Mouse (Mus musculus) right cerebral cortex, postnatal 4 days (tissue): ENCODE data around the gene Set.

Experiments
- DNase-seq: peaks from one replicate; pipeline ENCODE4 v3.0.0-alpha.2; 2022

Gene Set

DNA sequence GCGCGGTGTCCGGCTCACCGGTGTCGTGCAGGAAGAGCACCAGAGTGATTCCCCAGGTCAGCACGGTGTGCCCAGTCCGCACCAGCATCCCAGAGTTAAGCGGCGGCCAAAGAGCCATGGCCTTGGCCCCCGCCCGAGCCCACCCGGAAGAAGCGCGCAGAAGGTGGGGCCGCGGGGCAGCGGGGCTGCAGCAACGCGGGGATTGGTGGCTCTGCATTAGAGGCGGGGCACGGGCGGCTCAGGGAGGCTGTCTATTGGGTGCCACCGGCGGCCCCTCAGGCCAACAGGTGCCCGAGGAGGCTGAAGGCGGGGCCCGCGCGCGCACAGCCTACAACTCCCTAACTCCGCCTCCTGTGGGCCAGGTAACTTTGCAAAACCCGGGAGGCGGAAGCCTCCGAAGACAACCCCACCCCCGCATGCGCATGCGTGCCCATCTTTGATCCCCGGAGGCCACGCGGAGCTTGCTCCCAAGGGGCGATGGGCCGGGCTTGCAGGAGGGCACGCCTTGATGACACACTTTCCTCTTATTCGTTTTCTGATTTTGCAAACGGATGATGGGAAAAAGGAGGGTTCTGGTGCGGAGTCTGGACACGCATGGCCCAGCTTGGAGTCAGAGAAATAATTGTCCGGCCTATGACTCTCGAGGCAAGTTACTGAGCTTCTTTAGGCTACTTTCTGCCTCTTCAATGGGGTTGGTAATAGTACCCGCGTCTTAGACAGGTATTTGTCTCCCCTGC is 36.5 kb downstream of the Set start, which contains the start of gene Zdhhc12:
Gene Zdhhc12 (minus strand): TSS at position 178 of the 737 bp plus-strand sequence.
- peak; percentile 88 for DNase-seq

DNA sequence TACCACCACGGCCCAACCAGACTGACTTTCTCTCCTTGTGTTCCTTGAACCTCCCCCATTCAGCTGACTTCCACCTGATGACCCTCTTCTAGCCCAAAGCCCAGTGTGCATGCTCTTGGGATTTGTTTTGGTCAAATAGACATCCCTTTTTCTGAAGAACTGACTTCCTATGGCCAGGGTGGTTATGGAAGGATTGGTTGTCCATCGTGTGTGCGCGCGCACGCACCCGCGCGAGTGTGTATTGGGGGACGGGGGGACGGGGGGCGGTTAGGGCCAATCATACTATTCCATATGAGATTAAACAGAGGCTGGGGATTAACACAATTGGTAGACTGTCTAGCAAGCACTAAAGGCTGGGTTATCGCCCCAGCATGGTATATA is 37.0 kb downstream of the Set start:
- peak; percentile 57 for DNase-seq

DNA sequence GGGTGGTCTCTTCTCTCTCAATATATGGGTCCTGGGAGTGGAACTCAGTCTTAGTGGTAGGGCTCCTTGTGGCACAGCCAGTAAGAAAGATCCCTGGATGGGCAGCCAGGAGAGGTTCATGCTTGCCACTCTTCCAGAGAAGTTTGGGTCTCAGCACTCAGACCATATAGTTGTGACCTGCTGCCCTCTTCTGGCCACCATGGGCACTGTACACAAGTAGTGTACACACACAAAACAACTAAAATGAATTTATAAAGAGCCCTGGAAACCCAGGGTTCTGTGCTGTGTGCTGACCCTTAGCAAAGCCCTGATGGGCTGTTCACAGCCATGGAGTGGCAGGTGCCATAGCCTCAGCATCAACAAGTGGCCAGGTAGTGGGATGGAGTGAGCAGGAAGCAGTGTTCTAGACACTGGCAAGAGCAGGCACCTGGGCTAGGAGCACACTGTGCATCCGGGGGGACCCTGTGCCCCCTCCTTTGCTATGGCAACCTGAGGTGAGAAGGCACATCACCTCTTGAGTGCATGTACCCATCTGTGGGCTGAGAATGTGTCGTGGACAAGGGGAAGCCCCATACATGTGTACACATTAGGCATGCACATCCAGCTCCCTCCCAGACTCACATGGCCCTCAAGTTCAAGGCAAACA is 38.8 kb downstream of the Set start:
- DNase-seq: peak; percentile 56

DNA sequence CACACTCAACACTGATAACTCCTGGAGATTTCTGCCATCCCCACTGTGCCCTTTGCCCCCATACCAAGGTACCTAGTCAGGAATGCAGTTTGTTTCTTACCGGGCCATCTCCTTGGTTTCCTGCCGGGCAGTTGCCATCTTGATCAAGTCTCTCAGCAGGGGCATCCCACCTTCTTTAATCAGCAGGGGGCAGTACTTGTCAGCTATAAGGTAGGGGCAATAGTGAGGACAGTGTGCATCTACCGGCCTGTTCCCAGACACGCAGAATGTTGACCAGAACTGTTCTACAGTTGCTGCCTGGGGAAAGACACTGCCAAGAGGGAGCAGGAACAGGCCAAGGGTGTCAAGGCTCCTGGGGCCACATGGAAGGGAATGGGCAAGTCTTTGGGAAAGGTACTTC is 43.0 kb downstream of the Set start:
- no peak for DNase-seq

DNA sequence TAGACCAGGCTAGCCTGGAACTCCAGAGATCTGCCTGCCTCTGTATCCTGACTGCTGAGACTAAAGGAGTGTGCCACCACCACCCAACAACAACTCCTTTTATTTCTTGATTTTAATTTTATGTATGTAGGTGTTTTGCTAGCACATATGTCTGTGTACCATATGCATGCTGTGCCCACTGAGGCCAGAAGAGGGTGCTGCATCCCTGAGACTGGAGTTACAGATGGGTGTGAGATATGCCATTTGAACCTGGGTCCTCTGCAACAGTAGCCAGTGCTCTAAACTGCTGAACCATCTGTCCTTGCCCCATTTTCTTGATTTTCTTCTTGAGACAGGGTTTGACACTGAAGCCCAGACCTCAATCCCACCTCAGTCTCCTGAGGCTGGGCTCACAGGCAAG is 49.2 kb downstream of the Set start:
- peak; percentile 42 for DNase-seq

DNA sequence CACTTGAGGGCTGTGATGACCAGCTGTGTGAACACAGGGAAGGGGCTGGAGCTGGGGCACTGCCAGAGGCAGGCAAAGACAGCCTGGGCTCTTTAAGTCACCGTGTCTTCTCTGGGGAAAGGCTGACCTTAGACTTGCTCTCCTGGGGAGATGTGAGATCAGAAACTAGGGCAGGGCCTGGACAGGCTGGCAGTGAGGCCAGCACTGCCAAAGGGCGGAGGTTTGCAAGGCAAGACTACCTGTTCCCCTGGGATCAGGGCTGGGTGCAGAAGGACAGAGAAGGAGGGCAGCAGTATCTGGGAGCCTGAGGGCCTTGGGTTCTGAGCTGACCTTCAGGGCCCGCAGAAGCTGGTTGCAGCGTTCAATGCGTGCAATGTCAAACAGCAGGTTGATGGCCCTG is 50.5 kb downstream of the Set start:
- DNase-seq: no peak

DNA sequence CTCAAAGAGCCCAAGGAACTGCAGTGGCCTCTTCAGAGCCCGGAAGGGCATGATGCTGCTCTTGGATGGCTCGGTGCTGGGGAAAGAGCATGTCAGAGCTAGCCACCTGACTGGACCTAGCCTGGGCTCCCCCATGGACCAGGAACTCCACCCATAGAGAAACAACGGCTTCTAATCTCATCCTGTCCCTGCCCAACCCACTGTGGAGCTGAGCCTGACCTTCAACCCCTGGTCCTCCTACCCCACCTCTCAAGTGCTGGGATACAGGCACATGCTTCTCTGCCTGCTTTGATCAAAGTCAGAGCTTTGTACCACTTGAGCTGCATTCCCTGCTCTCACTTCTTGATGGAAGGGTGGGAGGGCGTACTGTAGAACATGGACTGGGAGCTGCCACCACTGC is 51.1 kb downstream of the Set start:
- DNase-seq: no peak

DNA sequence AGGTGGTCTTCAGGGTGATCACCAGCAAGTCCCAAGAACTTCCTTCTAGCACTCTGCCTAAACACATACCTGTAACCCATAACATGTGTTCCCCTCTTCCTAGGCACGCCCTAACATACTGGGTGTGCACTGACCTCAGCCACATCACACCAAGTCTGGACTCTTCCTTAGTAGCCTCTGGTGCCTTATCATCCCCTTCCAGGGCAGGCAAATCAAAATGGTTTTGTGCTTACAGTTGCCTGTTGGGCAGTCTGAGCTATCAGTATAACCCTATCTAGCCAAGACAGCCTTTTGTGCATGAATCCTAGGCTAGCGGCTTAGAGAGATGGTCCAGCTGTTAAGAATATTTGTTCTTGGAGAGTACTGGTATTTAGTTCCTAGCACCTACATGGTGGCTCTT is 54.3 kb downstream of the Set start:
- no peak for DNase-seq

DNA sequence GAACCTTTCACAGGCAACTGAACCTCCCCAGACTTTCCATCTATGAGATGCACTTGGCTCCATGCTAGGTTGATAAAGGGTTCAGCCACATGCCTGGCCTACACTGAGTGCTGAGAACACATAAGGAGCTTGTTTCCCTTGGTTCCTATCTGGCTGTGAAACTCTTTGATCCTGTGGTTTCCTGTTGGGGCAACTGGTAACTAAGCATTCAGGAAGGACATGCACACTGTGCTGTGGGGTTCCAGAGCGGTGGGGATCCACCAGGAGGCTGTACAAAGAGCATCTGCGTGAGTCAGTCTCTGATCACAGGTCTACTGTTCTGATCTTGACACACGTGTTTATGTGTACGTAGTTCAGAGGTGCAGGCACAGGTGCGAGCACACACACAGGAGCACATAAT is 55.4 kb downstream of the Set start:
- no peak for DNase-seq

DNA sequence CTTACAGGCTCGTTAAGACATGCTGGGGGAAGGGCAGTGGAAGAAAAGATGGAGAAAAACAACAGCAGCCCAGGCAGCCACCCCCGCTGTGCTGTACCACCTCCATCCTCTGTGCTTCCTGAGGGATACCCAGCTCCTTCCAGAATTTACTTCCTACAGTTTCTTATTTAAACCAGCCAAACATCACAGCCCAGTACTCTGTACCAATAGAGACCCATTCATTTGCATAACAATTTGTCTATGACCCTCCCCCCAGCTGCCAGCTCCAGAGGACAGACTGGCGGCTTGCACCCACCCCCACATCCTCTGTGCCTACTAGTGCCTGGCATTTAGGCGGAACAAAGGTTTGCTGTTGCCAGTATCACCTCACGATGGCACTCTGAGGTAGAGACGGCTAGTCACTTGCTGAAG is 62.5 kb downstream of the Set start:
- no peak for DNase-seq

DNA sequence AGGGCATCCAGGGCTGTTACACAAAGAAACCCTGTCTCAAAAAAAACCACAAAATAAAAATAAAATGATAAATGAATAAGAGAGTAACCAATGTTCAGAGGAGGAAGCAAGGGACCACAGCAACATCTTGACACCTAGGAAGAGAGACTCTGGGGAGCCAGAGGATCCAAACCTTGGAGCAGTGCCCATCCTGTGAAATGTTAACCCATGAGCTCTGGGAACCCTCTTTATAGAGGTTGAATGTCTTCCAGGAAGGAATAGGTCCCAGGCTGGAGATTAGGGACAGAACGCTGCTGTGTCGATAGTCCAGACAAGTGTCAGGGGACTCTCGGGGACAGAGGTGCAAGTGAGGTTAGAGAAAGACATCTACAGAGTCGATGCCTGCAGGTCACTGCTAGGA is 63.1 kb downstream of the Set start:
- no peak for DNase-seq
